Mouse (Mus musculus): ENCODE data around the gene Necab3. TPM values are rescaled to one million over a fixed set of nuclear protein-coding genes. Genes with fewer than 3 reads are reported as not detected.

Necab3 gene
- 0.46 TPM for polyA plus RNA-seq (2012; fragmentation: generic; extraction: Trizol)
- long read RNA-seq, experiment 1 = 0 reads
- long read RNA-seq, experiment 2 = 0 reads

GRCm38 (mm10) chr2:154558264-154559039 lies at the start of gene Necab3:
TSS of gene Necab3 (minus strand) at chr2:154558890.
- Histone ChIP-seq H3ac (ENCODE audit: control insufficient read depth, insufficient read length, low read depth) (no peak within 1 kb of the TSS), H3K4me3 (ENCODE audit: insufficient read depth, poor library complexity, severe bottlenecking) (no peak within 1 kb of the TSS), H3K79me2 (ENCODE audit: control insufficient read depth, insufficient read depth) (no peaks in the 10 kb centered on the region), H3K27me3 (ENCODE audit: control insufficient read depth, insufficient read depth, insufficient read length) (no peaks in the 10 kb centered on the region), H3K36me3 (ENCODE audit: control insufficient read depth, insufficient read depth) (peaks cover 28% of the 10 kb centered on the region), H3K79me3 (ENCODE audit: low read depth) (no peaks in the 10 kb centered on the region)
- no peak for TF ChIP-seq MYOG (IDR thresholded peaks at IDR 0.05; ENCODE audit: control insufficient read depth, extremely low read depth, insufficient read length)
- no peak for TF ChIP-seq CEBPB (IDR thresholded peaks at IDR 0.05; ENCODE audit: low read depth)
- TF ChIP-seq MYOD1 (IDR thresholded peaks at IDR 0.05; ENCODE audit: control insufficient read depth, insufficient read length, low read depth) = no peak
- TF ChIP-seq FOSL1 (IDR thresholded peaks at IDR 0.05; ENCODE audit: insufficient read depth, low read length, poor library complexity, severe bottlenecking) = no peak
- no peak for TF ChIP-seq MAX (IDR thresholded peaks at IDR 0.05)
- TF ChIP-seq USF1 (IDR thresholded peaks at IDR 0.05; ENCODE audit: low read depth) = no peak
- TF ChIP-seq CTCF (IDR thresholded peaks at IDR 0.05; ENCODE audit: control insufficient read depth, insufficient read depth, insufficient read length) = no peak

- H3K27me3 ChIP-seq (ENCODE audit: control insufficient read depth, insufficient read depth, insufficient read length) = peaks cover 6% of the 10 kb centered on the region
- H3K4me3 ChIP-seq (ENCODE audit: insufficient read depth, poor library complexity, severe bottlenecking) = no peak overlapping the region
- no peaks in the 10 kb centered on the region for H3K79me3 ChIP-seq (ENCODE audit: low read depth)
- H3K36me3 ChIP-seq (ENCODE audit: control insufficient read depth, insufficient read depth) = no peaks in the 10 kb centered on the region
- no peaks in the 10 kb centered on the region for H3K79me2 ChIP-seq (ENCODE audit: control insufficient read depth, insufficient read depth)
- TF ChIP-seq FOSL1 (IDR thresholded peaks at IDR 0.05; ENCODE audit: insufficient read depth, low read length, poor library complexity, severe bottlenecking) = no peak
- no peak for TF ChIP-seq MAX (IDR thresholded peaks at IDR 0.05)
- H3ac ChIP-seq (ENCODE audit: control insufficient read depth, insufficient read length, low read depth) = no peak overlapping the region
Measured at GRCm38 (mm10) chr2:154606965-154607364, 48.3 kb upstream of the Necab3 start.

GRCm38 (mm10) chr2:154604156-154604555 lies 45.5 kb upstream of the Necab3 start:
- Histone ChIP-seq H3ac (ENCODE audit: control insufficient read depth, insufficient read length, low read depth) (no peak overlapping the region), H3K4me3 (ENCODE audit: insufficient read depth, poor library complexity, severe bottlenecking) (no peak overlapping the region), H3K79me3 (ENCODE audit: low read depth) (no peaks in the 10 kb centered on the region), H3K36me3 (ENCODE audit: control insufficient read depth, insufficient read depth) (no peaks in the 10 kb centered on the region), H3K27me3 (ENCODE audit: control insufficient read depth, insufficient read depth, insufficient read length) (peaks cover 6% of the 10 kb centered on the region), H3K79me2 (ENCODE audit: control insufficient read depth, insufficient read depth) (no peaks in the 10 kb centered on the region)
- TF ChIP-seq FOSL1 (IDR thresholded peaks at IDR 0.05; ENCODE audit: insufficient read depth, low read length, poor library complexity, severe bottlenecking) (no peak), CEBPB (IDR thresholded peaks at IDR 0.05; ENCODE audit: low read depth) (no peak), USF1 (IDR thresholded peaks at IDR 0.05; ENCODE audit: low read depth) (no peak), MYOD1 (IDR thresholded peaks at IDR 0.05; ENCODE audit: control insufficient read depth, insufficient read length, low read depth) (no peak), MYOG (IDR thresholded peaks at IDR 0.05; ENCODE audit: control insufficient read depth, extremely low read depth, insufficient read length) (no peak), MAX (IDR thresholded peaks at IDR 0.05) (no peak), CTCF (IDR thresholded peaks at IDR 0.05; ENCODE audit: control insufficient read depth, insufficient read depth, insufficient read length) (no peak)

- Histone ChIP-seq H3K36me3 (ENCODE audit: control insufficient read depth, insufficient read depth) (no peaks in the 10 kb centered on the region), H3K79me3 (ENCODE audit: low read depth) (no peaks in the 10 kb centered on the region), H3K27me3 (ENCODE audit: control insufficient read depth, insufficient read depth, insufficient read length) (peaks cover 3% of the 10 kb centered on the region), H3K4me3 (ENCODE audit: insufficient read depth, poor library complexity, severe bottlenecking) (peak within 1 kb of the TSS; percentile 40), H3ac (ENCODE audit: control insufficient read depth, insufficient read length, low read depth) (peak within 1 kb of the TSS; percentile 52), H3K79me2 (ENCODE audit: control insufficient read depth, insufficient read depth) (no peaks in the 10 kb centered on the region)
- no peak for TF ChIP-seq MYOD1 (IDR thresholded peaks at IDR 0.05; ENCODE audit: control insufficient read depth, insufficient read length, low read depth)
- no peak for TF ChIP-seq CTCF (IDR thresholded peaks at IDR 0.05; ENCODE audit: control insufficient read depth, insufficient read depth, insufficient read length)
- TF ChIP-seq USF1 (IDR thresholded peaks at IDR 0.05; ENCODE audit: low read depth) = peak; percentile 27
Measured at GRCm38 (mm10) chr2:154603638-154604153, 45.0 kb upstream of the Necab3 start, which contains the start of gene Pxmp4. TSS of gene Pxmp4 (minus strand) at chr2:154603708.

GRCm38 (mm10) chr2:154603007-154603637 lies 44.4 kb upstream of the Necab3 start:
- Histone ChIP-seq H3ac (ENCODE audit: control insufficient read depth, insufficient read length, low read depth) (peak overlapping the region; percentile 52), H3K36me3 (ENCODE audit: control insufficient read depth, insufficient read depth) (no peaks in the 10 kb centered on the region), H3K79me2 (ENCODE audit: control insufficient read depth, insufficient read depth) (no peaks in the 10 kb centered on the region), H3K4me3 (ENCODE audit: insufficient read depth, poor library complexity, severe bottlenecking) (peak overlapping the region; percentile 40), H3K79me3 (ENCODE audit: low read depth) (no peaks in the 10 kb centered on the region), H3K27me3 (ENCODE audit: control insufficient read depth, insufficient read depth, insufficient read length) (no peaks in the 10 kb centered on the region)
- TF ChIP-seq FOSL1 (IDR thresholded peaks at IDR 0.05; ENCODE audit: insufficient read depth, low read length, poor library complexity, severe bottlenecking) (no peak), USF1 (IDR thresholded peaks at IDR 0.05; ENCODE audit: low read depth) (no peak), MAX (IDR thresholded peaks at IDR 0.05) (no peak), CTCF (IDR thresholded peaks at IDR 0.05; ENCODE audit: control insufficient read depth, insufficient read depth, insufficient read length) (no peak)

All from C2C12 (cell line).